Mouse (Mus musculus) 416B (cell line): ENCODE measurements around the gene Ggnbp2.
"Not testable (repeated sequence)": the region's sequence is repeated elsewhere in the genome, so short reads cannot be mapped to it uniquely, and the experiment has no call there.

ENCODE experiments used
- DNase-seq: peaks from one replicate; pipeline ENCODE4 v3.0.0; 2011; ENCODE audit warnings: low read depth

Ggnbp2 gene

DNA sequence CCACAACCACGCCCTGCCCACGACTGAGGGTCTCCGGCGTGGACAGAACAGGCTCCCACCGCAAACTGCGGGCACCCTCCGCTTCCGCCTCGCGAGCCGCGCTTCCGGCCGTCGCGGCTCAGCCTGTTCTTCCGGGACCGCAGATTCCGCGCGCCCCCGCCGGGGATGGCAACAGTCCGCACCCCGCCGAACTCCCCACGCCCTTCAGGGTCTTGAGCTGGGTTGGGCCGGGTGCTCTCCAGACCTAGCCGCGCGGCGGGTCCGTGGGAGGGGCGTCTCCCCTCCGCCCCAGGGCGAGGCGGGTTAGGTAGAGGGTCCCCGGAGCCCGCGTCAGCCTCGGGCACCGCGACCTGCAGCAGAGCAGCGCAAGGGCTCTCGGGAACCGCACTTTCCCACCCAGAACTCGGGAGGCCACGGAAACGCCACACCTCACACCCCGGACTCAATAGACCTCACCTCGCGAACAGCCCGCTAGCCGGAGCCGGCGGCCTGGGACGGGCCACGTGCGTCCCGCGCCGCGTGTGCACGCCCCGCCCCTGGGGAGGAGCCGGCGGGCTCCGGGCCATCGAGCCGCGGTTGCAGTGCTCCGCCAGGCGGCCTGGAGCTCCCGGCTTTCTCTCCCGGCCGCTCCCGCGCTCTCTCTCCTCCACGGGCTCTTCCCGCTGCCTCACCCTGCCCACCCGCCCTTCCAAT is 9.3 kb upstream of the Ggnbp2 start, which contains the start of the genes Myo19 and Pigw:
Myo19 (plus strand) TSS at position 377 of the 693 bp plus-strand sequence.
Pigw (minus strand) TSS at position 514 of the 693 bp plus-strand sequence.
- DNase-seq, result peak; percentile 81

DNA sequence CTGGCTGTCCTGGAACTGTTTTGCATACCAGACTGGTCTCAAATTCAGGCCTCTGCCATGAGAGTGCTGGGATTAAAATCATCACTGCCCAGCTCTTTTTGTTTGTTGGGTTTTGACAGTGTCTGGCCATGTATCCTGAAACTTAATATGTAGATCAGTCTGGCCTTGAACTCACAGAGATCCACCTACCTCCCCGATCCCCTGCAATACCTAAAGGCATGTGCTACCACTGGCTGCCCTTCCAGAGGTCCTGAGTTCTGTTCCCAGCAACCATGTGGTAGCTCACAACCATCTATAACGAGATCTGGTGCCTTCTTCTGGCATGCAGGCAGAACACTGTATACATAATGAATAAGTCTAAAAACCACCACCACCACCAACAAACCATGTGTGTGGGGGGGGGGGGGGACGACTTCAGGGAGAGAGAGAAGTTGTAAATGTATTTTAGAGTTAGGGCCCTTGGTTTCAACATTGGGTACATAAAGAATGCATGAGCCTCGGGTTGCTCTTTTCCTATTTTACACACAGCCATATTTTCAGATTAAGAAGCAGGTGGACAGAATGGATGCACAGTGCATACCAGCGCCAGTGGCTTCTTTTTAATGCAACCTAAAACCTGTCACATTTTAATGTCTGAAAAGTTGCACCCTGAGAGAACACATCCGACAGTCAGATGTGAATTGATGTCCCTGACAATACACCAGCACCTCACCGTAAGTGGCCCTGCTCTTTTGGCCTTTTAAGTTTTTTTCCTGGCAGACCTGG is 8.6 kb upstream of the Ggnbp2 start:
- DNase-seq, result peak; percentile 74

DNA sequence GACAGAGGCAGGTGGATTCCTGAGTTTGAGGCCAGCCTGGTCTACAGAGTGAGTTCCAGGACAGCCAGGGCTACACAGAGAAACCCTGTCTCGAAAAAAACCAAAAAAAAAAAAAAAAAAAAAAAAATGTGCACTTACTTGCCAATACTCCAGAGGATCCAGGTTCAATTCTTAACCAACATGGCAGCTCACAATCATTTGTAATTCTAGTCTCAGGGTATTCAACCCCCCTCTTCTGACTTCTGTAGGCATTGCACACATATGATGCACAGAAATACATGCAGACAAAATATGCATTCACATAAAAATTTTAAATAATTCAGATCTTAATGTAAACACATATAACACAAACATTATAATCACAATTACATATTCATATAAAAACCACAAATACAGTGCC is 5.4 kb upstream of the Ggnbp2 start:
- DNase-seq, result not testable (repeated sequence)

DNA sequence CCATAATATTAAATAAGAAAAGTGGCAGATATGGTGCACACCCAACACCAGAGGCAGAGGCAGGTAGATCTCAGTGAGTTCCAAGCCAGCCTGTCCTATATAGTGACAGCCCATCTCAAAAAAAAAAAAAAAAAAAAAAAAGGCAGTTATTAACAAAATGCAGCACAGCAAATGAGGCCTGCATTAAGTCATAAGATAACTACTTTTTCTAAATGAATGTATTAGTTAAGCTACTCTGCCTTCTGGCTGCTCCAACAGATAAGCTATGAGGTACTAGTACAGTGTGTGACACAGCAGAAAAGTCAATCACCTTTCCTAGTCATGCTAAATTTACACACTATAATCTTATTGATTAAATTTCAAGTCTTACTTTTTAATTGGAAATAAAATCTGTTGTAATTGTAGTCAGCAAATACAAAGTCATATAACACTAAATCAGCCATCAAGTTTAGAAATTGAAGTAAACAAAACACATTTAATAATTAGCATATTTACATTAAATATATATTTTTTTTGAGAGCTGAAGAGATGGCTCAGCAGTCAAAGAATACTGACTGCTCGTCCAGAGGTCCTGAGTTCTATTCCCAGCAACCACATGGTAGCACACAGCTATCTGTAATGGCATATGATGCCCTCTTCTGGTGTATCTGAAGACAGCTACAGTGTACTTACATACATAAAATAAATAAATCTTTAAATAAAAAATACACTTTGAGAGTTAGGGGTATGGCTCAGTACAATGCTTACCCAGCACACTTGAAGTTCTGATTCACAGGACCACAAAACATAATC is 2.6 kb upstream of the Ggnbp2 start:
- peak; percentile 34 for DNase-seq

DNA sequence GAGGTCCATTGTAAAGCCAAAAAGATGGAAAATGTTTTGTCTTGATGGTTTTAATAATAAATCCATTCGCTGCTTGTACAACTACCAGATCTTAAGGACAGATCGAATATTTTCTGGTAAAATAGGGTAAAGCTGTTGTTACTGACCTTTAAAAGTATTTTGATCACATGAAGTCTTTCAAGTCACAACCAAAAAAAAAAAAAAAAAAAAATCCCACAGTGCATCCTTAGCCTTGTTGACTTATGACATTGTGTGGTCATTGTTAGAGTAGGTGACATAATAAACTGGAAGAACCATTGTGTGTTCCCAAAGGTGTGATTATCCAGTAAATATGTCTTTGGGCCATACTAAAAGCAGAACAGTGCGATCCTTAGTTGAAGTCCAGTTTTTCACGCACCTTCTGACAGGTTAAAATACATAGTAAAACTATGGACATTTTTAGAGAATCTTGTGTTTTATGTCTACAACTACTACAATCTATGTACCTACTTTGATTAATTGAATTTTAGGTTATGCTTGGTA is 992 bp upstream of the Ggnbp2 start:
- DNase-seq, result no peak

DNA sequence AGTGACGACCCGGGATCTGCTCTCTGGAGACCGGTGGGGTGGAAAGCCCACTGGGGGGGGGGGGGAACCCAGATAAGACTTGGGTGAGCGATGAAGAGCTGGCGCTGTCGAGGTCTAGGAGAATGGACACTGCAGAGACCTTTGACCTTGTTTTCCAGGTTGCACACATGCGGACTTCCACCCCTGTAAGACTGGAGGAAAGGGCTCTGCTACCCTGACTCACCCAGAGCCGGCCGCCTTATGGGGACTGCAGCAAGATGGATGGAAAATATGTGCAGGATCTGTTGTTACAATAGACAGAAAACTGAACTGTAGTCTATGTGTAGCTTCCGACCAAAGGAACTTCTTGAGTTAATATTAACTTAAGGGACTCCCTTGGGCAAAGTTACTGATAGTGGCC is 429 bp upstream of the Ggnbp2 start:
- DNase-seq, result peak; percentile 84

DNA sequence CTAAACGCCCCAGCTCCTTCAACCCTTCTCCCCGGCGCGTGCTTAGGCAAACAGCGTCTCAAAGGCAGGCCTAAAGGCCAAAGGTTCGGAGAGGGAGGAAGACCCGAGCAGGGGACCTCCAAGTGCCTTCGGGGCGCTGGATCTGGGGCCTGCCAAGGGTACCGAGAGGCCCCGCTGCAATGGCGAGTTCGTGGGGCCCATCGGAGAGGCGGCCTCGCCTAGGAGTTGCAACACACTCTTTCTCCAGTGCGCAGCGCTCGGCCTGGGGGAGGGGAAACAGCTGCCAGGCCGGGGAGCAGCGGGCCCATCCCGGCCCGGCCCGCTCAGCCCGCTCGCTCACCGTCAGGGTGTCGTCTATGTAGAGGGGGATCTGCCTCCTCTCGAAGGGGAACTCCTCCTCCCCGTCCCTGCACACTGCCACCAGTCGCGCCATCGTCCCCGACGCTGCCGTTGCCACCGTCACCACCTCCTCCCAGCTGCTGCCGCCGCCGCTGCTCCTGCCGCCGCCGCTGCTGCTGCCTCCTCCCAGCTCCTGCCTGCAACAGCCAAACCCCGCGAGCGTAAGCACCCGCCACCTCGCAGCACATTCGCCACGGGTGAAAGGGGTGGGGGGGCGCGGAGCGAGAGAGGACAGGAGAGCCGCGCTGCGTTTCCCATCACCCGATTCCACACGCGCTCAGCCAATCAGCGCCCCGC is 932 bp downstream of the Ggnbp2 start:
- DNase-seq, result peak; percentile 95

DNA sequence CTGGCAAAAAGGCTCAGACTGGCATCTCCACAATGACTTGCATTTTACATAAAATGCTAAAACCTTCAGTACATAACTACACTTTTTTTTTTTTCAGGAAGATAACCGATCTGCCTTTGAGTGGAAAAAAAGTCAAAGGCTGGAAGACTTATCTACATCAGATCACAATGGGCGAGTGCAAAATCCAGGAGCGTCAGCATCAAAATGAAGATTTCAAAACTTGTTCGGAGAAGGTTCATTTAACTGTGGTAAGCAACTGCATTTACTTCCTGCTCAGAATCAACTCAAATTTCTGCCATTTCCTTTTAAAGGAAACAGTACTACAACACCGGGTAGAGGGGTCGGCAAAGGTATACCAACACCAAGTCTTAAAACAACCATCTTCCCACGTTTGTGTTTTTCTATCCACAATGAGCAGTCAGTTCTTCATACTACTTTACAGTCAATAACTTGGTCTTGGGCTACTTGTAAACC is 1.8 kb downstream of the Ggnbp2 start:
- peak; percentile 74 for DNase-seq

DNA sequence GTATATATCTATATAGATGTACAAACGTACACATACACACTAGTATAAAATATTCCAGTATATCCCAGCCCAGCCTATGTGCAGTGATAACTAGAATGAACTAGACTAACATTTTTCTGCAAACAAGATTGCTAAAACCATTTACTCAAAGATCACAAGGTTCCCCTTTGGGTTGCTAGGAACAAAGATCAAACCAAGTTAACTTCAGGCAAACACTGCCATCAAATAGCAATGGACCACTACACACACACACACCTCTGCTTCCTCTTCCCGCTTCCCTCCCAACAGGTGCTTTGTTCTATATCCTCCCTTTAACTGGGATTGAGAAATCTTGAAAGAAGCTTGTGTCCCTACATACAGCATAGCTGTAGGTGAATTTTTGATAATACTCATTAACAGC is 3.0 kb downstream of the Ggnbp2 start:
- no peak for DNase-seq

DNA sequence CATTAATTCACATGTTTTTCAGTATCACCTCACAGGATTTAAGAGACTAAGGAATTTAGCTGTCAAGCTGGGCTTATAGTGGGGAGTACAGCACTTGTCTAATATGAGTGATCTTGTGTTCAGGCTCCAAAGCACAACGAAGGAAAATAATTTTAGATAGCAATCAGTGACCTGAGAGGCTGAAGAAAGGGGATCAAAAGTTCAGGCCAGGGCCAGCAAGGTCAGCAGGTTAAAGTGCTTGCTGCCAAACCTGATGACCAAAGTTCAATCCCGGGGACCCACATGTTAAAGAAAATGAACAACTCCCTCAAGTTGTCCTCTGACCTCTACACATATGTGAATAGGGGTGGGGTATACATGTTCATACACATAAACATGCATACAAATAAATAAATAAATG is 5.3 kb downstream of the Ggnbp2 start:
- no peak for DNase-seq

DNA sequence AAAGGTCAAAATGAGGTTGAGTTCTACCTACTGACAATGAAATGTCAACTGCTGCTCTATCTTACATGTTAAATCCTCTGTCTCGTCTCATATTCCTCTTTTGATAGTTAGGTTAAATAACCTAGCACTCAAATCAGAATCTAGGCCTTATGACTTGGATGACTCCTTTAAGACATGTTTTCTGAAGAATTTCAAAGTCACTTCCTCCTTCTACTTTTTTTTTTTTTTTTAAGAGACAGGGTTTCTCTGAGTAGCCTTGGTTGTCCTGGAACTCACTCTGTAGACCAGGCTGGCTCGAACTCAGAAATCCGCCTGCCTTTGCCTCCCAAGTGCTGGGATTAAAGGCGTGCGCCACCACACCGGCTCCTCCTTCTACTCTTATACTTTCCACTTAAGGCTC is 15.3 kb downstream of the Ggnbp2 start:
- no peak for DNase-seq

DNA sequence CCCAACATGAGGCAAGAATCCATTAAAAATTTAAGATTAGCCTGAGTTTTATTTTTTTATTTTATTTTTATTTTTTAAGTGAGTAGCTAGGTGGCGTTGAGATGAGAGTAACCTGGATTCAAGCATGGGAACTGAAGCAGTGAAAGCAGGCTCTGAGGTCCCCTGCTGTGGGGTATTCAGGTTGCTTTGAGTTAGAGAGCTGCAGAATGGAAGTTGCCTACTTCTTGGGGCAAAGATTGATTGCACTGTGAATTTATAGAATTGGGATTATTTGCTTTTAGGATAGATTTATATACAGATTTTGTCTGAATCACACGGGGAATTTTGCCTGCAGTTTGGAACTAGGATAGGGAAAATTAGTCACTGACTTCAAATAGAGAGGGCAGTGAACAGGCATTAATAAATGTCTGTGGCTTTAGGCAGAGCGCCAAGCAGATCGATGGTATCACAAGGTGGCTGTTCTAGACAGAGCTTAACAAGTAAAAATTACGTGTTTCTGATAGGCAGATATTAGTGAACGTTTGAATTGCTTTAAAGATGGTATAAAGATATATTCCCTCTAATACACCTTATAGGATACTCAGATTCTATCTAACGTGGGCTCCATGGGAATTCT is 23.0 kb downstream of the Ggnbp2 start:
- no peak for DNase-seq

DNA sequence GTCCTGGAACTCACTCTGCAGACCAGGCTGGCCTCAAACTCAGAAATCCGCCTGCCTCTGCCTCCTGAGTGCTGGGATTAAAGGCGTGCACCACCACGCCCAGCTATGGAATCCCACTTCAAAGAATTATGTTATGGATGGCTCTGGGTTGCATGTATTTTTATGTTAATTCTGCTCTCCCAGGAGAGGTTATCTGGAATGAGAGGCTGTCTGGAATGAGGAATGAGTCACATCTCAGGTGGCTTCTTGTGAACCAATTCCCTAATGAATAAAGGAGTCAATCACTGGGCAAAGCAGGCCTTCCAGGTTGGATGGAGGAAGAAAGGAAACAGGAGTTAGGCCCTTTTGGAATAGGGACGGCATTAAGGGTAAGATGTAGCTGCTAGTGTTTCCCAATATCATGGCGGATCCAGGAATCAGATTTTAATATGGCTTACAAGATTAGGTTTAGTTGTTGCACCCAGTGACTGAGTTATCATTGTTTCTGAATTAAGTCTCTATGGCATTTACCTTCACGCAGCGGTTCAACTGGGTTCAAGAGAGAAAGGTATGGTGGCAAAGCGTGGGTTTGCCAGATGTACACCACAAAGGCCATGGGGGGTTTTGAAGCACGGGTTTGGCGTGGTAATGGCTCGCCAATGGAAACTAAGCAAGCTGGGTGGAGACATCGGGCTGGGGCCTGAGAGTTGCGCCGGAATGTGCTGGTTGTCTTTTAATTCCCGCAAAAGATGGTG is 23.7 kb downstream of the Ggnbp2 start:
- DNase-seq, result no peak

DNA sequence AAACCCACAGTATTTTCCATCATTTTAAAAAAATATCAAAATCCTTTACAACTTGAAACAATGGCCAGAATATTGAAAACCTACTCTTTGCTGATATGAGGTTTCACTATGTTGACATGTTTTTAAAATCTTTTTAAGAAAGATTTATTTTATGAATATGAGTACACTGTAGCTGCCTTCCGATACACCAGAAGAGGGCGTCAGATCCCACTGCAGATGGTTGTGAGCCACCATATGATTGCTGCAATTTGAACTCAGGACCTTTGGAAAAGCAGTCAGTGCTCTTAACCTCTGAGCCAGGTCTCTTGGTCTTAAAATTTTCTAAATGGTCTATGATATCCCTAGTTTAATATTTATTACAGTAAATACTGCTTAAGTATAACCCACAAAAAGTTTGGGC is 31.3 kb downstream of the Ggnbp2 start:
- no peak for DNase-seq

DNA sequence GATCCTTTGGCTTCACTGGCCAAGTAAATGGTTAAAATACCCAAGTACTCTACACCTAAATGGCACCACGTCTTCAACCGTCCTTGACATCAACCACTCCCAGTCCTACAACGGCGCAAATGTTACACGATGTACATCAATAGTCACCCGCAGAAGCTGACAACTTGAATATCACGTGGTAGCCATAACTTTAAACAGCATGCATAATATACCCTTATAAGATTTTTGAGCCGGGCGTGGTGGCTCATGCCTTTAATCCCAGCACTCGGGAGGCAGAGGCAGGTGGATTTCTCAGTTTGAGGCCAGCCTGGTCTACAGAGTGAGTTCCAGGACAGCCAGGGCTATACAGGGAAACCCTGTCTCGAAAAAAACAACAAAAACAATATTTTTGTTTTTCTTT is 41.1 kb downstream of the Ggnbp2 start:
- not testable (repeated sequence) for DNase-seq

DNA sequence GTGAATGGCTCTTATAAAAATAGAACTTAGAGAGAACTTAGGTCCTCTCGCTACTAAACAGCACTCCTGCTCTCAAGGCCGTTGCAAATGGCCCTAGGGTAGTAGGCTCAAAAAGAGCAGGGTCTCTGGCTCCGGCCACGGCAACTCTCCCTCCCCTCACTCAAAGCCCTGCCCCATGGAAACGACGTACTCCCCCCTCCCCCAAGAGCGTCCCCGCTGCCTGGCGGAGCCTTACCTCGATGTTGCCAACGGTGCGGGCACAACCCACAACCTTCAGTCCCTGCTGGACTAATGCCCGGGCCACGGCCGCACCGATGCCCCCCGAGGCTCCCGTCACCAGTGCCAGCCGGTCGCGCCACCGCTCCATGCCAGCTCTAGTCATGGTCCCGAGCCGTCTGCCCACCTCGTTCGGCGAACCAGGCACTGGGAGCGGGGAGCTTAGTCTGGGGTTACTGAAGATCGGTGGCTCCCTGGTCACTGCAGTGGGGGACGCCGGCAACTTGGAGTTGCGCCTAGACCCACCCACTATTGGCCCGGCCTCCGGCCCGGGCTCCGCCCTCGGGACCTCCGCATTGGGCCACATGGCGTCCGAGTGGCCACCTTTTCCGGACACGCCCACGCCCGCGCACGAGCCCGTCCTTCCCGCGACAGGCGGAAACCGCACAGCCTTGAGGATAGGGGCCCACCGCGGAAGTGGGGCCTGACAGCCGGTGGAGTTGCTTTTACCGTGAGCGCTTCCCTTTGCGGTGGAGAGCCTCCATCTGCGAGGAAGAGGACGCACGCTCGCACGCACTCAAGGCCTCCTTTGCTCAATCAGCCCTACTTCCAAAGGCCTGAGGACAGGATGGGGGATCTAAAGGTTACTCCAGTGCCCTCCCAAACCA is 41.9 kb downstream of the Ggnbp2 start, which contains the start of gene Dhrs11:
Dhrs11 (minus strand) TSS at position 479 of the 884 bp plus-strand sequence.
- peak; percentile 96 for DNase-seq

DNA sequence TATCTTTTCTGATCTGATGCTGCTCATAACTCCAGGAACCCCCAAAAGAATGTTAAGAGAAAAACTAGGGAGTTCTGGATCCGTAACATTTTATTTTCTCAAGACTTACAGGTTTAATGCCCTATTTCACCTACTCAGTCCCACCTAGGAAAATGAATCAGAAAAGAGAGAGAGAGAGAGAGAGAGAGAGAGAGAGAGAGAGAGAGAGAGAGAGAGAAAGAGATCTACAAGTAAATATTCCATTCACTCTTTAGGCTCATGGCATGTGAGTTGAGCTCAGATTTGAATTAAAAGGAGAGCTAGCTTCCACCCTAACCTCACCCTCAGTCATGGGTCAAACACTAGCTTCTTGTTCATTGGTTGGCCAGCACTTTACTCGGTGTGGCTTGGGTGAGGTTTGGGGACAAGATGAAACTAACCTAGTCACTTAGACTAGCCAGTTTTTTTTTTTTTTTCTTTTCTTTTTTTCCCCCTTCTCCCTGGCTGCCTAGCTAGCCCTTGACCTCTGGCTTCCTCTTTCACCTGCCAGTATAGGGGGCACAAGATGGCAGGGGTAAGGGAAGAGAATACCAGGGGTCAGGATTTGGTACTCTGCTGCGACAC is 42.6 kb downstream of the Ggnbp2 start:
- peak; percentile 63 for DNase-seq

DNA sequence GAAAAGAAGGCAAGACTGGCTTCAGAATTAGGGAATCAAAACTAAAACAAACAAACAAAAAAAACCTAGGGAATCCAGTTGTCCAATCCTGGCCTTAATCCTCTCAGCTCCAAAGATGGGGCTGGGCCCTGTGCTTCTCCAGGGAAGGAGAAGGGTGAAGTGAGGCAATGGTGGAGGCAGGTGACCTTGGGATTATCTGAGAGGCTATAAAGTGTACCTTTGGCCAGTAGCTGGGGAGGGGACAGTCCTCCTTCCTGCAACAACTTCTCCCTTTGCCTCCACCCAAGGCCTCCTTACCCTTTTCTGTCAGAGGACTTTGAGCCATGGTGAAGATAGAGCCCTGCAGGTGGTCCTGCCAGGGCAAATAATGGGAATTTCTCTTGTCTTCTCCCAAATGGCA is 43.1 kb downstream of the Ggnbp2 start:
- DNase-seq, result no peak

DNA sequence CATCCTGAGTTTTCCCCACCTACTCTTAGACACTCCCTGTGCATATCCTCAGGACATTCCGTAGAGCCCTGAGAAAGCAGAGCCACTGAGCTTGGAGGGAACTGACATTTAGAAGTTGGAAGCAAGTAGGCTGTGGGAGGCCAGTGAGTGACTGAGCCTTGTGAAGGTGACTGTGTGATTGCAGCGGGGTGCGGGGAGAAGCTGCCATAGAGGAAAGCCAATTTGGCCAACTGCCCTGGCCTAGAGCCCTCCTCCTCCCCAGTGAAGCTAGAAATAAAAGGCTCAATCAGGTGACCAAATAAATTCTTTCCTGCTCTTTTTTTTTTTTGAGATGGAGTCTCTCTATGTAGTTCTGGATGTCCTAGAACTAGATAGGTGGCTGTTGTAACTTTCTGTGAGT is 44.4 kb downstream of the Ggnbp2 start:
- no peak for DNase-seq
